Mouse (Mus musculus): ENCODE results near the gene Nr1d1.

- TF ChIP-seq EP300 (IDR thresholded peaks at IDR 0.05; ENCODE audit: low read depth in 1 of 2, low read length in 2 of 2): no peak; a peak in 2 of 4 replicates
- TF ChIP-seq SMC3 (IDR thresholded peaks at IDR 0.05; ENCODE audit: low read depth, low read length): no peak
- no peak; the same call in 1 of the 2 replicates for TF ChIP-seq HCFC1 (IDR thresholded peaks at IDR 0.05; ENCODE audit: low read depth, low read length)
These were observed 28.1 kb downstream of the Nr1d1 start for GRCm38 (mm10) chr11:98746855-98747693.

All from MEL (cell line).